ENCODE assay signal across 8 mouse cellular contexts in genomic region chr6:71707511-71708501, GRCm38 (mm10). TPM values are rescaled to one million over a fixed set of nuclear protein-coding genes. Genes with fewer than 3 reads are reported as not detected.
DNase-seq lines count a peak whose midpoint lies in the region; ATAC-seq and TF ChIP-seq lines count a peak whose summit lies in the region.

Reep1 (plus strand) TSS chr6:71707561.

- no peak for ATAC-seq in megakaryocyte, adult 5-6 weeks (ENCODE audit: poor library complexity, severe bottlenecking)
- peak; percentile 94 for ATAC-seq in intestine, embryonic 16.5 days
- peak; percentile 85 for ATAC-seq in limb, embryonic 13.5 days (ENCODE audit: low FRiP score, low read depth)
- ATAC-seq in midbrain, embryonic 16.5 days: peak; percentile 93

- peaks cover 78% of the 10 kb centered on the region for H3K27me3 ChIP-seq in megakaryocyte, embryonic 14.5 days (replicated peaks)
- peaks cover 2% of the 10 kb centered on the region; the same call in 1 of the 2 replicates for H3K27me3 ChIP-seq in intestine, embryonic 16.5 days (replicated peaks; ENCODE audit: control insufficient read depth, insufficient read depth, low read length)
- peaks cover 42% of the 10 kb centered on the region for H3K27me3 ChIP-seq in limb, embryonic 13.5 days
- H3K27me3 ChIP-seq in midbrain, embryonic 16.5 days (ENCODE audit: control insufficient read depth, insufficient read depth, low read depth, low read length): no peaks in the 10 kb centered on the region
- H3K27me3 ChIP-seq in thymus, adult 2 months (ENCODE audit: control insufficient read depth, insufficient read depth, low read length): no peaks in the 10 kb centered on the region; the same call in 1 of the 2 replicates

- under 1% methylated on average over 84 of the region's 91 CpGs for WGBS in intestine, embryonic 16.5 days
- WGBS in limb, embryonic 13.5 days: under 1% methylated on average over 76 of the region's 91 CpGs
- WGBS in midbrain, embryonic 16.5 days: under 1% methylated on average over 76 of the region's 91 CpGs
- 2% methylated on average over 91 of the region's 91 CpGs for WGBS in thymus, adult 2 months

- peak within 1 kb of the TSS; percentile 72 for H3K9ac ChIP-seq in intestine, embryonic 16.5 days (ENCODE audit: low read depth, low read length)
- H3K9ac ChIP-seq in limb, embryonic 13.5 days: peak within 1 kb of the TSS; percentile 76
- peak within 1 kb of the TSS; percentile 97 for H3K9ac ChIP-seq in midbrain, embryonic 16.5 days (ENCODE audit: low read depth, low read length)

- peaks cover 16% of the 10 kb centered on the region for H3K4me1 ChIP-seq in megakaryocyte, embryonic 14.5 days
- H3K4me1 ChIP-seq in intestine, embryonic 16.5 days (ENCODE audit: control insufficient read depth, insufficient read depth, low read length): peaks cover 3% of the 10 kb centered on the region; the same call in 1 of the 2 replicates
- H3K4me1 ChIP-seq in limb, embryonic 13.5 days: peaks cover 12% of the 10 kb centered on the region
- peaks cover 11% of the 10 kb centered on the region for H3K4me1 ChIP-seq in midbrain, embryonic 16.5 days (ENCODE audit: control insufficient read depth, insufficient read depth, low read length)
- H3K4me1 ChIP-seq in thymus, adult 2 months (replicated peaks; ENCODE audit: control insufficient read depth, insufficient read depth, low read length): peaks cover 9% of the 10 kb centered on the region

- no peaks in the 10 kb centered on the region for H3K36me3 ChIP-seq in megakaryocyte, embryonic 14.5 days (replicated peaks; ENCODE audit: low read length)
- H3K36me3 ChIP-seq in intestine, embryonic 16.5 days (ENCODE audit: control insufficient read depth, insufficient read depth, low read length): no peaks in the 10 kb centered on the region
- H3K36me3 ChIP-seq in limb, embryonic 13.5 days: no peaks in the 10 kb centered on the region
- no peaks in the 10 kb centered on the region for H3K36me3 ChIP-seq in midbrain, embryonic 16.5 days (ENCODE audit: control insufficient read depth, insufficient read depth, low read length)
- H3K36me3 ChIP-seq in thymus, adult 2 months (ENCODE audit: control insufficient read depth, insufficient read depth, low read length): no peaks in the 10 kb centered on the region

- peak within 1 kb of the TSS; percentile 89 for H3K4me3 ChIP-seq in megakaryocyte, embryonic 14.5 days (replicated peaks)
- peak within 1 kb of the TSS; percentile 67 for H3K4me3 ChIP-seq in intestine, embryonic 16.5 days (ENCODE audit: low read length)
- peak within 1 kb of the TSS; percentile 64 for H3K4me3 ChIP-seq in limb, embryonic 13.5 days
- H3K4me3 ChIP-seq in midbrain, embryonic 16.5 days (ENCODE audit: low read depth, low read length): peak within 1 kb of the TSS; percentile 82
- peak within 1 kb of the TSS; percentile 59 for H3K4me3 ChIP-seq in thymus, adult 2 months (ENCODE audit: control insufficient read depth, insufficient read depth, low read length)

- 0 out of 2 replicates have a peak, but pooled peaks have one; percentile 4 for TF ChIP-seq CTCF in thymus, adult 2 months (IDR thresholded peaks at IDR 0.05; ENCODE audit: borderline replicate concordance, control insufficient read depth, extremely low read depth, insufficient read depth, low read length, poor library complexity)

- H3K27ac ChIP-seq in intestine, embryonic 16.5 days (ENCODE audit: low read length): peak within 1 kb of the TSS; percentile 33; the same call in 1 of the 2 replicates
- H3K27ac ChIP-seq in limb, embryonic 13.5 days: no peak within 1 kb of the TSS
- peak within 1 kb of the TSS; percentile 96 for H3K27ac ChIP-seq in midbrain, embryonic 16.5 days (ENCODE audit: low read length)
- H3K27ac ChIP-seq in thymus, adult 2 months (ENCODE audit: control insufficient read depth, insufficient read depth, low read length): no peak within 1 kb of the TSS

- TF ChIP-seq POLR2A in thymus, adult 2 months (IDR thresholded peaks at IDR 0.05; ENCODE audit: control insufficient read depth, extremely low read depth, insufficient read depth, low read length, poor library complexity): no peak

- peak; percentile 86 for DNase-seq in embryo, embryonic 11 days
- peak; percentile 44 to 58 for DNase-seq in gastrocnemius, postnatal 4 days (ENCODE audit: low spot score in 2 of 2)
- DNase-seq in thymus, adult 2 months: peak; percentile 54

- peaks cover 19% of the 10 kb centered on the region for H3K9me3 ChIP-seq in megakaryocyte, embryonic 14.5 days
- H3K9me3 ChIP-seq in intestine, embryonic 16.5 days (ENCODE audit: control insufficient read depth, low read length): no peaks in the 10 kb centered on the region
- no peaks in the 10 kb centered on the region for H3K9me3 ChIP-seq in limb, embryonic 13.5 days
- no peaks in the 10 kb centered on the region; the same call in 1 of the 2 replicates for H3K9me3 ChIP-seq in midbrain, embryonic 16.5 days (replicated peaks; ENCODE audit: control insufficient read depth, low read length, poor library complexity, severe bottlenecking)

- H3K4me2 ChIP-seq in intestine, embryonic 16.5 days (ENCODE audit: low read depth, low read length): peak within 1 kb of the TSS; percentile 98
- H3K4me2 ChIP-seq in limb, embryonic 13.5 days (replicated peaks): peak within 1 kb of the TSS; percentile 96
- peak within 1 kb of the TSS; percentile 63 for H3K4me2 ChIP-seq in midbrain, embryonic 16.5 days (ENCODE audit: low read length)

RNA-seq across cellular contexts. Expression of gene Reep1, which starts in this region (rescaled TPM):
- 1.6 TPM in 1 of 2 replicates, not detected in the other for polyA plus RNA-seq in megakaryocyte, embryonic 14.5 days (2012; ENCODE audit: insufficient read depth, low replicate concordance)
- 0.05 TPM in 1 of 2 replicates, not detected in the other for total RNA-seq in megakaryocyte, adult 5-6 weeks (2015)
- 0.15 TPM in 1 of 2 replicates, not detected in the other for total RNA-seq in megakaryocyte, adult 5-6 weeks (2017)
- 100 to 1,000 TPM in 1 of 2 experiments, 10 to 100 TPM in 1; 88.3 to 101 TPM for total RNA-seq in gastrocnemius, postnatal 4 days (2021)
- polyA plus RNA-seq in intestine, embryonic 16.5 days (2015; fragmentation: Nextera tagmentation; extraction: Ambion mirVana): 13.4 and 13.5 TPM in 2 replicates
- polyA plus RNA-seq in limb, embryonic 13.5 days (2015; fragmentation: Nextera tagmentation; extraction: Ambion mirVana): 13.1 and 13.9 TPM in 2 replicates
- 331 and 350 TPM in 2 replicates for polyA plus RNA-seq in midbrain, embryonic 16.5 days (2015; fragmentation: Nextera tagmentation; extraction: Ambion mirVana)
- 2.1 TPM in 2 replicates for polyA plus RNA-seq in thymus, adult 2 months (2012; rRNA removed)

Comparison
In these comparisons a context has a peak if more than half of its experiments do, and no peak if none do; other contexts are left out.
1. RNA of gene Reep1 (total RNA-seq): 88.3 to 101 TPM in gastrocnemius, postnatal 4 days; 0.05 to 0.15 TPM in megakaryocyte, adult 5-6 weeks; every median in the first group is over 10 times any median in the second.
2. RNA of gene Reep1 (polyA plus RNA-seq): 331 to 350 TPM in midbrain, embryonic 16.5 days; 13.4 to 13.5 TPM in intestine, embryonic 16.5 days, 13.1 to 13.9 TPM in limb, embryonic 13.5 days, 2.1 TPM in thymus, adult 2 months and 1.6 TPM in megakaryocyte, embryonic 14.5 days; every median in the first group is over 10 times any median in the second.
3. H3K27ac ChIP-seq: peak in intestine, embryonic 16.5 days (single experiment) and midbrain, embryonic 16.5 days (single experiment); none in limb, embryonic 13.5 days (single experiment) and thymus, adult 2 months (single experiment).
4. Peak in every context shown above with its lines, with median percentiles within 50 percentile points of each other: H3K4me3 ChIP-seq, DNase-seq, H3K4me2 ChIP-seq and H3K9ac ChIP-seq.